Mouse (Mus musculus) hindbrain, embryonic 16.5 days (tissue): ENCODE measurements around the gene Msl1. TPM values are rescaled to one million over a fixed set of nuclear protein-coding genes. Genes with fewer than 3 reads are reported as not detected.
A peak's percentile ranks its signal among the peaks of the same experiment; 100 is the strongest.

Experiments
- ATAC-seq: fragments of 200-750 bp; cut with Nextera tagmentation; 2 replicates; pipeline ENCODE4 v1.8.0; 2017; ENCODE audit warnings: moderate TSS enrichment, moderate library complexity
- H3K27ac ChIP-seq: fragments of 300-500 bp; sonication (generic); 2 replicates; pipeline ENCODE4 v1.5.1; 2014; ENCODE audit warnings: low read depth, mild to moderate bottlenecking, control low read depth, low read length, moderate library complexity
- H3K27me3 ChIP-seq: fragments of 300-500 bp; sonication (generic); replicated peaks from 2 replicates; pipeline ENCODE4 v1.6.1; 2014; ENCODE audit warnings: low read length; ENCODE audit not compliant: control insufficient read depth, insufficient read depth
- H3K36me3 ChIP-seq: fragments of 300-500 bp; sonication (generic); 2 replicates; pipeline ENCODE4 v1.6.1; 2014; ENCODE audit warnings: mild to moderate bottlenecking, low read length, moderate library complexity, mixed read lengths; ENCODE audit not compliant: control insufficient read depth, insufficient read depth
- H3K4me1 ChIP-seq: fragments of 300-500 bp; sonication (generic); 2 replicates; pipeline ENCODE4 v1.6.1; 2014; ENCODE audit warnings: low read depth, low read length; ENCODE audit not compliant: control insufficient read depth, insufficient read depth
- H3K4me2 ChIP-seq: fragments of 300-500 bp; sonication (generic); 2 replicates; pipeline ENCODE4 v1.6.1; 2014; ENCODE audit warnings: mild to moderate bottlenecking, low read length, control low read depth, moderate library complexity
- H3K4me3 ChIP-seq: fragments of 300-500 bp; sonication (generic); 2 replicates; pipeline ENCODE4 v1.5.1; 2014; ENCODE audit warnings: mild to moderate bottlenecking, low read length, control low read depth, moderate library complexity
- H3K9ac ChIP-seq: fragments of 300-500 bp; sonication (generic); 2 replicates; pipeline ENCODE4 v1.6.1; 2014; ENCODE audit warnings: low read depth, mild to moderate bottlenecking, control low read depth, low read length, moderate library complexity
- H3K9me3 ChIP-seq: fragments of 300-500 bp; sonication (generic); 2 replicates; pipeline ENCODE4 v1.6.1; 2014; ENCODE audit warnings: mild to moderate bottlenecking, low read length, moderate library complexity; ENCODE audit not compliant: control insufficient read depth
- WGBS: fragments of 180-500 bp; shearing (Covaris S2); extraction: QIAGEN DNeasy Blood & Tissue Kit; methylation state at CpG from one replicate; pipeline ENCODE4 v1.1.7; 2014; 5-methylcytosine and 5-hydroxymethylcytosine counted together
- polyA plus RNA-seq: library from polyadenylated mRNA; unstranded; fragments of >200 nt; fragmentation: Nextera tagmentation; extraction: Ambion mirVana; gene quantifications from 2 replicates; pipeline ENCODE4 v1.2.1, GENCODE M21; 2015

Msl1 gene
- polyA plus RNA-seq, 1 experiment from 2014 or later, result 28.2 TPM

- peaks cover 18% of the 10 kb centered on the region for H3K36me3 ChIP-seq
- peak within 1 kb of the TSS; percentile 60 for H3K9ac ChIP-seq
- H3K4me3 ChIP-seq, result peak within 1 kb of the TSS; percentile 51
- under 1% methylated on average over 22 of the region's 22 CpGs for WGBS
- H3K27me3 ChIP-seq, result no peaks in the 10 kb centered on the region
- ATAC-seq, result peak; percentile 30
- peaks cover 36% of the 10 kb centered on the region for H3K4me1 ChIP-seq
- H3K9me3 ChIP-seq, result no peaks in the 10 kb centered on the region
- H3K4me2 ChIP-seq, result peak within 1 kb of the TSS; percentile 98
- peak within 1 kb of the TSS; percentile 67 for H3K27ac ChIP-seq
These were observed 20.6 kb upstream of the Msl1 start, which contains the start of gene Nr1d1 for GRCm38 (mm10) chr11:98774582-98775347. Nr1d1 (minus strand) TSS chr11:98775333.

GRCm38 (mm10) chr11:98775348-98776051 is 19.8 kb upstream of the Msl1 start:
- H3K4me3 ChIP-seq, result peak overlapping the region; percentile 51
- no peaks in the 10 kb centered on the region for H3K27me3 ChIP-seq
- peak overlapping the region; percentile 26 for H3K27ac ChIP-seq
- H3K9me3 ChIP-seq, result no peaks in the 10 kb centered on the region
- peak; percentile 89 for ATAC-seq
- H3K4me1 ChIP-seq, result peaks cover 36% of the 10 kb centered on the region
- peak overlapping the region; percentile 98 for H3K4me2 ChIP-seq
- H3K9ac ChIP-seq, result peak overlapping the region; percentile 25
- H3K36me3 ChIP-seq, result peaks cover 12% of the 10 kb centered on the region
- 7% methylated on average over 15 of the region's 15 CpGs for WGBS

- Histone ChIP-seq H3K27ac (peak overlapping the region; percentile 26), H3K4me1 (peaks cover 36% of the 10 kb centered on the region), H3K27me3 (no peaks in the 10 kb centered on the region), H3K9ac (peak overlapping the region; percentile 25), H3K9me3 (no peaks in the 10 kb centered on the region), H3K36me3 (peaks cover 5% of the 10 kb centered on the region), H3K4me2 (peak overlapping the region; percentile 98), H3K4me3 (no peak overlapping the region)
- no peak for ATAC-seq
- 56% methylated on average over 12 of the region's 12 CpGs for WGBS
These were observed 19.1 kb upstream of the Msl1 start for GRCm38 (mm10) chr11:98776052-98776764.

- H3K9me3 ChIP-seq, result no peaks in the 10 kb centered on the region
- peaks cover 43% of the 10 kb centered on the region for H3K4me1 ChIP-seq
- H3K9ac ChIP-seq, result peak overlapping the region; percentile 35
- H3K4me2 ChIP-seq, result peak overlapping the region; percentile 20
- H3K36me3 ChIP-seq, result no peaks in the 10 kb centered on the region
- H3K27ac ChIP-seq, result peak overlapping the region; percentile 26
- no peaks in the 10 kb centered on the region for H3K27me3 ChIP-seq
- ATAC-seq, result no peak
- no peak overlapping the region for H3K4me3 ChIP-seq
- 10% methylated on average over 9 of the region's 9 CpGs for WGBS
These were observed 18.3 kb upstream of the Msl1 start for GRCm38 (mm10) chr11:98776843-98777590.

GRCm38 (mm10) chr11:98777888-98778287 is 17.4 kb upstream of the Msl1 start:
- Histone ChIP-seq H3K4me3 (no peak overlapping the region), H3K27me3 (no peaks in the 10 kb centered on the region), H3K27ac (no peak overlapping the region), H3K9me3 (no peaks in the 10 kb centered on the region), H3K36me3 (no peaks in the 10 kb centered on the region), H3K9ac (no peak overlapping the region), H3K4me1 (peaks cover 50% of the 10 kb centered on the region), H3K4me2 (no peak overlapping the region)
- ATAC-seq, result no peak

GRCm38 (mm10) chr11:98781851-98782512 is 13.3 kb upstream of the Msl1 start:
- no peaks in the 10 kb centered on the region for H3K36me3 ChIP-seq
- H3K27ac ChIP-seq, result peak overlapping the region; percentile 68
- no peak overlapping the region for H3K4me2 ChIP-seq
- no peak overlapping the region for H3K4me3 ChIP-seq
- ATAC-seq, result no peak
- no peaks in the 10 kb centered on the region for H3K9me3 ChIP-seq
- H3K27me3 ChIP-seq, result no peaks in the 10 kb centered on the region
- H3K9ac ChIP-seq, result peak overlapping the region; percentile 42; the same call in 1 of the 2 replicates
- H3K4me1 ChIP-seq, result peaks cover 34% of the 10 kb centered on the region
- WGBS, result 14% methylated on average over 12 of the region's 14 CpGs

GRCm38 (mm10) chr11:98782651-98783235 is 12.6 kb upstream of the Msl1 start:
- H3K36me3 ChIP-seq, result no peaks in the 10 kb centered on the region
- H3K4me2 ChIP-seq, result peak overlapping the region; percentile 50
- 5% methylated on average over 17 of the region's 17 CpGs for WGBS
- H3K4me1 ChIP-seq, result peaks cover 32% of the 10 kb centered on the region
- peak overlapping the region; percentile 20; the same call in 1 of the 2 replicates for H3K9ac ChIP-seq
- H3K9me3 ChIP-seq, result no peaks in the 10 kb centered on the region
- no peak for ATAC-seq
- no peaks in the 10 kb centered on the region for H3K27me3 ChIP-seq
- H3K27ac ChIP-seq, result peak overlapping the region; percentile 68
- H3K4me3 ChIP-seq, result no peak overlapping the region; the same call in 1 of the 2 replicates

- Histone ChIP-seq H3K36me3 (no peaks in the 10 kb centered on the region), H3K9ac (peak overlapping the region; percentile 43; the same call in 1 of the 2 replicates), H3K4me1 (peaks cover 32% of the 10 kb centered on the region), H3K9me3 (no peaks in the 10 kb centered on the region), H3K27ac (peak overlapping the region; percentile 68), H3K4me3 (peak overlapping the region; percentile 15; the same call in 1 of the 2 replicates), H3K27me3 (no peaks in the 10 kb centered on the region), H3K4me2 (peak overlapping the region; percentile 50)
- 1% methylated on average over 20 of the region's 20 CpGs for WGBS
- peak; percentile 35 for ATAC-seq
These were observed 12.1 kb upstream of the Msl1 start for GRCm38 (mm10) chr11:98783236-98783696.
